Mouse (Mus musculus) embryo, embryonic 10.5 days (tissue): Measurements from ENCODE around the gene Plb1.

Experiments used
- DNase-seq: peaks from one replicate; pipeline ENCODE4 v3.0.0-alpha.2; 2015; ENCODE audit warnings: low spot score

The Plb1 gene

GRCm38 (mm10) chr5:32395101-32395892 lies 162.8 kb downstream of the Plb1 start:
- DNase-seq: no peak

GRCm38 (mm10) chr5:32397719-32398118 lies 165.2 kb downstream of the Plb1 start:
- no peak for DNase-seq

GRCm38 (mm10) chr5:32400926-32401325 lies 168.4 kb downstream of the Plb1 start:
- no peak for DNase-seq

- DNase-seq: peak; percentile 40
Measured at GRCm38 (mm10) chr5:32403082-32403953, 170.8 kb downstream of the Plb1 start.

GRCm38 (mm10) chr5:32405199-32405855 lies 172.8 kb downstream of the Plb1 start:
- no peak for DNase-seq

GRCm38 (mm10) chr5:32408771-32409170 lies 176.3 kb downstream of the Plb1 start:
- no peak for DNase-seq

GRCm38 (mm10) chr5:32409747-32410146 lies 177.2 kb downstream of the Plb1 start:
- DNase-seq: no peak

GRCm38 (mm10) chr5:32410954-32411688 lies 178.6 kb downstream of the Plb1 start:
- DNase-seq: no peak

- peak; percentile 70 for DNase-seq
Measured at GRCm38 (mm10) chr5:32412186-32412950, 179.9 kb downstream of the Plb1 start.

GRCm38 (mm10) chr5:32413083-32413482 lies 180.6 kb downstream of the Plb1 start:
- DNase-seq: peak; percentile 19

GRCm38 (mm10) chr5:32413569-32413968 lies 181.1 kb downstream of the Plb1 start:
- no peak for DNase-seq

- DNase-seq: no peak
Measured at GRCm38 (mm10) chr5:32414461-32414985, 182.0 kb downstream of the Plb1 start.

GRCm38 (mm10) chr5:32415554-32415953 lies 183.0 kb downstream of the Plb1 start:
- no peak for DNase-seq
